Mouse (Mus musculus): ENCODE measurements around the gene Vill. TPM values are rescaled to one million over a fixed set of nuclear protein-coding genes. Genes with fewer than 3 reads are reported as not detected.

The Vill gene
- 10 to 100 TPM; 36.7 to 39.4 TPM for total RNA-seq (2023)

GRCm38 (mm10) chr9:119052154-119052944 lies at the start of gene Vill:
Gene Vill, plus strand, starts transcription at chr9:119052778.

GRCm38 (mm10) chr9:119093419-119094295 lies 41.1 kb downstream of the Vill start, which contains the start of gene Plcd1:
Gene Plcd1, minus strand, starts transcription at chr9:119093502.

DNA sequence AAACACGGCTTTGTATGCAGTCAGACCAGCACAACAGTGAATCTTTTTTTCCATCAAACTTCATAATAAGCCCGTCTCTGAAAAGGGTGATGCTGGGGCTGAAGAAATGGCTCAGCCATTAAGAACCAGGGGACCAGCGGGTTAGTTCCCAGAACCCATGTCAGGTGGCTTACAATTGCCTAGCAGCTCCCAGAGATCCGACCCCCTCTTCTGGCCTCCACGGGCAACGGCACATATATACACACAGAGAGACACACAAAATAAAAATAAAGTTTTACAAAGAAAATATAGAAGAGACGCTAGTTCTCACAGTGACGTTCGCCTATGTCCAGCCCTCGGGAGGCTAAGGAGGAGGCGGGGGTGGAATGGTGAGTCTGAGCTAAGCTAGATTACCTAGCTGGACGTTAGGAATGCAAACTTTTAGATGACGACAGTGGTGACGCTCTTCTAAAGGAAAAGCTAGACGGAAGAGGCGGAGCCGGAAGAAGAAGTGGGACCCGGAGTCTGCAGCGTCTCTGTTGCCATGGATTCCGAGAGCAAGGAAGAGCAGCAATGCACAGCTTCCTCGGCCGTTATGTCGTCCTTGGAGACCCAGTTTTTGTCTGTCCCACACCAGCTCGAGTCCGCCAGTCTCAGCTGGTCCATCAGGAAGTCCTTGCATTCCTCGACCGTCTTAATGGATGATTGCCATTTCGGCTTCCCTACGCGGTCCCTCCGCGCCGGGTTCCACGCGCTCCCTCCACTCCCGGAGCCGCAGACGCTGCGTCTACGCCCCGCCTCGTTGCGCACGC lies 49.6 kb downstream of the Vill start, which contains the start of gene Dlec1:
Dlec1 (plus strand) TSS at position 487 of the 791 bp plus-strand sequence.

Other genes with a start within 250 kb of the Vill start
- gene Ctdspl, start 126.3 kb upstream of the Vill start, total RNA-seq (2023): 10 to 100 TPM; 22.5 to 23.4 TPM
- gene Plcd1, start 40.7 kb downstream of the Vill start, total RNA-seq (2023): 1 to 10 TPM; 1.2 to 1.5 TPM
- gene Dlec1, start 49.7 kb downstream of the Vill start, total RNA-seq (2023): not detected
- under 1 TPM; 0.42 to 0.82 TPM for gene Acaa1b, start 104.3 kb downstream of the Vill start, total RNA-seq (2023)
- gene Gm47289, start 106.4 kb downstream of the Vill start, total RNA-seq (2023): not detected
- not detected for gene Slc22a13, start 156.3 kb downstream of the Vill start, total RNA-seq (2023)

Measured in neutrophil, adult 59 days (primary cell).